8 mouse cellular contexts compared by ENCODE assay signal in the genomic region with DNA sequence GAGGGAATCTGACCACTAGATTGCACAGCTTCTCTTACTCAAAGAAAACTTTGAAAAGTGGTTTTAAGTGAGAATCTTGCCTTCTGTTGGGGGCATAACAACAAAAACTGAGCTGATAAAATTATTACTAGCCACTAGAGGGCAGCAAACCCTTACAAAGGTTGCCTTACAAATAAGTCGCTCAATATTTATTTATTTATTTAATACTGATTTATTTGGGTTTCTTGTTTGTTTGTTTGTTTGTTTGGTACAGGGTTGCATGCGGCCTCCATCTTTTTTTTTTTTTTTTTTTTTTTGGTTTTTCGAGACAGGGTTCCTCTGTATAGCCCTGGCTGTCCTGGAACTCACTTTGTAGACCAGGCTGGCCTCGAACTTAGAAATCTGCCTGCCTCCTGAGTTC. TPM values are rescaled to one million over a fixed set of nuclear protein-coding genes. Genes with fewer than 3 reads are reported as not detected.
DNase-seq lines count a peak whose midpoint lies in the region; ATAC-seq and TF ChIP-seq lines count a peak whose summit lies in the region.

No protein-coding gene starts in this region.

- H3K27ac ChIP-seq in cerebellum, adult 2 months (ENCODE audit: insufficient read depth, low read length) = no peak overlapping the region
- H3K27ac ChIP-seq in small intestine, adult 2 months (ENCODE audit: insufficient read depth, low read depth, low read length) = no peak overlapping the region

- WGBS in cerebellum, adult 2 months = 32% methylated on average over 4 of the region's 4 CpGs
- WGBS in small intestine, adult 2 months = 36% methylated on average over 4 of the region's 4 CpGs

- no peaks in the 10 kb centered on the region; the same call in 1 of the 2 replicates for H3K27me3 ChIP-seq in cerebellum, adult 2 months (ENCODE audit: control insufficient read depth, insufficient read depth, low read length)
- no peaks in the 10 kb centered on the region for H3K27me3 ChIP-seq in small intestine, adult 2 months (ENCODE audit: control insufficient read depth, insufficient read depth, low read length)

- no peak for TF ChIP-seq POLR2A in cerebellum, adult 2 months (IDR thresholded peaks at IDR 0.05; ENCODE audit: borderline replicate concordance, insufficient read depth, low read length)
- TF ChIP-seq POLR2A in small intestine, adult 2 months (IDR thresholded peaks at IDR 0.05; ENCODE audit: low read depth, low read length) = no peak

- no peaks in the 10 kb centered on the region for H3K4me1 ChIP-seq in cerebellum, adult 2 months (ENCODE audit: control insufficient read depth, insufficient read depth, low read length)
- H3K4me1 ChIP-seq in small intestine, adult 2 months (ENCODE audit: control insufficient read depth, insufficient read depth, insufficient read length, low read length) = no peaks in the 10 kb centered on the region

- peak in 1 of 2 experiments; percentile 54 for DNase-seq in cerebellum, adult 2 months
- no peak for DNase-seq in cerebellum, adult 11-12 months
- peak; percentile 62 to 69 for DNase-seq in left cerebral cortex, postnatal 14 days (ENCODE audit: low spot score in 2 of 2)
- no peak for DNase-seq in left cerebral cortex, postnatal 36 days (ENCODE audit: low spot score in 2 of 2)
- peak; percentile 45 for DNase-seq in c-Kit-negative CD71-positive TER-119-positive erythroid progenitor cells, embryonic 14.5 days (ENCODE audit: low read depth, low spot score)
- peak; percentile 19 for DNase-seq in layer of hippocampus, adult 9-11 months

- TF ChIP-seq CTCF in cerebellum, adult 2 months (IDR thresholded peaks at IDR 0.05; ENCODE audit: borderline replicate concordance, insufficient read depth, low read depth, low read length) = peak; percentile 49; the same call in 1 of the 2 replicates
- TF ChIP-seq CTCF in small intestine, adult 2 months (IDR thresholded peaks at IDR 0.05; ENCODE audit: extremely low read depth, insufficient read length, insufficient replicate concordance, low read depth, low read length) = peak; percentile 3; the same call in 1 of the 2 replicates

- H3K4me3 ChIP-seq in cerebellum, adult 2 months (replicated peaks; ENCODE audit: insufficient read depth, low read depth, low read length) = no peak overlapping the region
- H3K4me3 ChIP-seq in small intestine, adult 2 months (ENCODE audit: low read depth, low read length) = no peak overlapping the region

- no peaks in the 10 kb centered on the region for H3K36me3 ChIP-seq in small intestine, adult 2 months (ENCODE audit: control insufficient read depth, insufficient read depth, low read length)

- no peak for ATAC-seq in frontal cortex, adult (ENCODE audit: low TSS enrichment)

- intact Hi-C loops in left cerebral cortex, postnatal 14 days (cut with DNase I) = loop anchor here (10.0 kb wide), 1 partner anchor 131 kb away; no protein-coding TSS in a partner anchor
- intact Hi-C loops in left cerebral cortex, postnatal 36 days (cut with DNase I) = loop anchor here (10.0 kb wide), 1 partner anchor 131 kb away; no protein-coding TSS in a partner anchor

RNA-seq across cellular contexts. Expression of gene Mtf2, which starts 31.3 kb away (rescaled TPM):
- polyA plus RNA-seq in cerebellum, adult 2 months (2012; rRNA removed) = 43.4 and 45.7 TPM in 2 replicates
- 10 to 100 TPM; 45.9 to 50.6 TPM for total RNA-seq in left cerebral cortex, postnatal 14 days (2021)
- 10 to 100 TPM; 43.1 to 65.6 TPM for total RNA-seq in left cerebral cortex, postnatal 36 days (2021)
- 1.1 and 2.0 TPM in 2 replicates for polyA plus RNA-seq in small intestine, adult 2 months (2012; rRNA removed)

RNA-seq across cellular contexts. Expression of gene Fam69a, which starts 47.3 kb away (rescaled TPM):
- 30.9 and 32.4 TPM in 2 replicates for polyA plus RNA-seq in cerebellum, adult 2 months (2012; rRNA removed)
- 10 to 100 TPM; 42.3 to 47.3 TPM for total RNA-seq in left cerebral cortex, postnatal 14 days (2021)
- total RNA-seq in left cerebral cortex, postnatal 36 days (2021) = 10 to 100 TPM; 26.2 to 33.0 TPM
- 0.08 and 0.30 TPM in 2 replicates for polyA plus RNA-seq in small intestine, adult 2 months (2012; rRNA removed)

Comparison
In these comparisons a context has a peak if more than half of its experiments do, and no peak if none do; other contexts are left out.
1. DNase-seq: peak in left cerebral cortex, postnatal 14 days (2 of 2), c-Kit-negative CD71-positive TER-119-positive erythroid progenitor cells, embryonic 14.5 days (single experiment) and layer of hippocampus, adult 9-11 months (single experiment); none in cerebellum, adult 11-12 months (single experiment) and left cerebral cortex, postnatal 36 days (0 of 2).